Mouse (Mus musculus): ENCODE measurements around the gene Them7. TPM values are rescaled to one million over a fixed set of nuclear protein-coding genes. Genes with fewer than 3 reads are reported as not detected.

Them7 gene
- polyA plus RNA-seq, 1 experiment from 2014 or later: not detected

GRCm38 (mm10) chr2:105336314-105337027 lies 112.4 kb downstream of the Them7 start:
- no peak overlapping the region for H3K9ac ChIP-seq (ENCODE audit: low read length)
- no peak for ATAC-seq

DNA sequence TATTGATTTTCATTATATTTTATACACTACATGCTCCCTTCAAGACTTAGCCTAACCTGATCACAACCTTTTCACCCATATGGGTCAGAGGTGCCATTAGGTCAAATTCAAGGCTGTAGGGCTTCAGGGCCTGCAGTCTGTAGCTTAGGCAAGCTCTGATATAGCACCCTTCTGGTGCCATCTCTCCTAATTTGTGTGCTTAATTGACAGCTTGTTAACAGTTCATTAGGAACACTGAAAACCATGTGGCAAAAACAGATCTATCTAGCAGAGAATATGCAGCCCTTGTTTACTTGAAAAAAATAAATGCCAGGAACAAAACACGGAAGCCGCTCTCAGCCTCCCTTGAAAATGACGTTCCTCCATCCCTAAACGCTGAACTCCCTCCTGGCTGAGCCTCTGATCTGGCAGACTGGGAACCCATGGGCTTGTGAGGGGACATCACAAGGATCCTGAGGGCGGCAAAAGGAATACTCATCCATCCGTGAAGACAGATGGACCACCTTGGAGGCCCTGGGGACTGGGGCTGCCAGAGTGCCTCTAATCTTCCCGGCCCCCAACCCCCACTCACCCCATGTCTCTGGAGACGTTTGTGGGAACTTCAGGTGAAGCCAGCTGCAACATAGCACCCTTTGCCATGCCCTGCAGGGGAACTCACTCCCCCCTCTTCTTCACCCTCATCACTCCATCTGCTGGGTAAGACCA lies 113.2 kb downstream of the Them7 start:
- no peaks in the 10 kb centered on the region for H3K9me3 ChIP-seq (replicated peaks; ENCODE audit: control insufficient read depth, low read length)
- peak; percentile 79 for DNase-seq (ENCODE audit: low spot score)
- H3K27ac ChIP-seq (ENCODE audit: low read depth, low read length): no peak overlapping the region
- H3K27me3 ChIP-seq (replicated peaks; ENCODE audit: control insufficient read depth, insufficient read depth, low read length): no peaks in the 10 kb centered on the region
- WGBS: 25% methylated on average over 8 of the region's 8 CpGs
- no peak overlapping the region for H3K4me2 ChIP-seq (ENCODE audit: low read length)
- peak; percentile 49 for ATAC-seq
- no peak overlapping the region for H3K9ac ChIP-seq (ENCODE audit: low read length)
- H3K4me3 ChIP-seq (ENCODE audit: low read depth, low read length): no peak overlapping the region
- peaks cover 10% of the 10 kb centered on the region for H3K4me1 ChIP-seq (ENCODE audit: control insufficient read depth, insufficient read depth, low read length)
- no peaks in the 10 kb centered on the region for H3K36me3 ChIP-seq (ENCODE audit: control insufficient read depth, insufficient read depth, low read length)

More at GRCm38 (mm10) chr2:105336314-105337027, 112.4 kb downstream of the Them7 start:
- 23% methylated on average over 12 of the region's 12 CpGs for WGBS
- H3K27ac ChIP-seq (ENCODE audit: low read depth, low read length): no peak overlapping the region
- no peaks in the 10 kb centered on the region for H3K9me3 ChIP-seq (replicated peaks; ENCODE audit: control insufficient read depth, low read length)
- peaks cover 10% of the 10 kb centered on the region for H3K4me1 ChIP-seq (ENCODE audit: control insufficient read depth, insufficient read depth, low read length)
- no peak overlapping the region for H3K4me3 ChIP-seq (ENCODE audit: low read depth, low read length)
- DNase-seq (ENCODE audit: low spot score): peak; percentile 20
- H3K27me3 ChIP-seq (replicated peaks; ENCODE audit: control insufficient read depth, insufficient read depth, low read length): 0 out of 2 replicates have a peak, but pooled peaks cover 4% of the 10 kb centered on the region
- H3K4me2 ChIP-seq (ENCODE audit: low read length): no peak overlapping the region
- no peaks in the 10 kb centered on the region for H3K36me3 ChIP-seq (ENCODE audit: control insufficient read depth, insufficient read depth, low read length)

- Histone ChIP-seq H3K4me1 (ENCODE audit: control insufficient read depth, insufficient read depth, low read length) (peaks cover 10% of the 10 kb centered on the region), H3K9ac (ENCODE audit: low read length) (no peak overlapping the region), H3K36me3 (ENCODE audit: control insufficient read depth, insufficient read depth, low read length) (no peaks in the 10 kb centered on the region), H3K27me3 (replicated peaks; ENCODE audit: control insufficient read depth, insufficient read depth, low read length) (no peaks in the 10 kb centered on the region), H3K4me3 (ENCODE audit: low read depth, low read length) (no peak overlapping the region), H3K4me2 (ENCODE audit: low read length) (no peak overlapping the region), H3K9me3 (replicated peaks; ENCODE audit: control insufficient read depth, low read length) (no peaks in the 10 kb centered on the region), H3K27ac (ENCODE audit: low read depth, low read length) (no peak overlapping the region)
- no peak for ATAC-seq
- 56% methylated on average over 3 of the region's 3 CpGs for WGBS
- peak; percentile 30 for DNase-seq (ENCODE audit: low spot score)
Observed at GRCm38 (mm10) chr2:105339993-105340392, 115.9 kb downstream of the Them7 start.

DNA sequence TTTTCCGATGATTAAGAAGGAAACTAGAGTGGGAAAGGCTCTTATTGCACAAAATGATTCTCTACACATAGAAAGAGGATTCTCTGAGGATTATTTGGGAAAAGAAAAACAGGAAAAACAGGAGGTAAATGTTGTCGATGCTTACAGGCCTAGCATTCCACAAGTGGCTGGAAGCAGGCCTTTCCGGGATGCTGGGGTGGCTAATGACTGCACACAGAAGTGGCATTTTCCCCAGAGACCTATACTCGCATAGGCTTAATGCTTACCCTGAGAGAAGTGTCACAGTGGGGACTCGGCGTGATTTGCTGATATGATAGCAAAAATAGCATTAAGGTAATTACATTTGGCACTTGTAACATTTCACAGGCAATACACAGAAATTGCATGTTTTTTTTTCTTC lies 124.8 kb downstream of the Them7 start:
- no peak overlapping the region for H3K27ac ChIP-seq (ENCODE audit: low read depth, low read length)
- no peak overlapping the region for H3K4me2 ChIP-seq (ENCODE audit: low read length)
- no peaks in the 10 kb centered on the region for H3K27me3 ChIP-seq (replicated peaks; ENCODE audit: control insufficient read depth, insufficient read depth, low read length)
- no peaks in the 10 kb centered on the region for H3K9me3 ChIP-seq (replicated peaks; ENCODE audit: control insufficient read depth, low read length)
- H3K4me1 ChIP-seq (ENCODE audit: control insufficient read depth, insufficient read depth, low read length): peaks cover 4% of the 10 kb centered on the region; the same call in 1 of the 2 replicates
- no peaks in the 10 kb centered on the region for H3K36me3 ChIP-seq (ENCODE audit: control insufficient read depth, insufficient read depth, low read length)
- DNase-seq (ENCODE audit: low spot score): peak; percentile 31
- 33% methylated on average over 6 of the region's 6 CpGs for WGBS
- no peak for ATAC-seq
- H3K9ac ChIP-seq (ENCODE audit: low read length): no peak overlapping the region
- H3K4me3 ChIP-seq (ENCODE audit: low read depth, low read length): no peak overlapping the region

DNA sequence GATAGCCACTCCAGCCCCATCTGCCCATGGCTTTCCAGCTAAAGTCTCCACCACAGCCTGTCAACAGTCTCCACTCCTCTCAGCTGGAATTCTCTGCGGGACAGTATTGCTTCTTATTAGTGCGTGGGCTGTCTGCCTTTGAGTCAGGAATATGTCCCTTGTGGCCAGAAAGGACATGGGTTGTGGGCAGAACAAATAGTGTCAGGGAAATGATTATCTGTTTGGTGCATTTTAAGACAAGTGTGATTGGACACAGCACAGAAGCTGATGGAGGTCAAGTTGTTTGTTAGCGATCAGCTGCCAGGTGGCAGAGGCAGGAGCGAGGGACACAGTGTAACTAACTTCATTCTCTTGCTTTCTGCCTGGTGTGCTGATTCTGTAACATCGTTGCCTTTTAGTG lies 132.7 kb downstream of the Them7 start:
- Histone ChIP-seq H3K36me3 (ENCODE audit: control insufficient read depth, insufficient read depth, low read length) (no peaks in the 10 kb centered on the region), H3K27me3 (replicated peaks; ENCODE audit: control insufficient read depth, insufficient read depth, low read length) (no peaks in the 10 kb centered on the region), H3K4me2 (ENCODE audit: low read length) (no peak overlapping the region), H3K27ac (ENCODE audit: low read depth, low read length) (no peak overlapping the region), H3K9me3 (replicated peaks; ENCODE audit: control insufficient read depth, low read length) (no peaks in the 10 kb centered on the region), H3K9ac (ENCODE audit: low read length) (no peak overlapping the region), H3K4me1 (ENCODE audit: control insufficient read depth, insufficient read depth, low read length) (no peaks in the 10 kb centered on the region), H3K4me3 (ENCODE audit: low read depth, low read length) (no peak overlapping the region)
- no peak for ATAC-seq
- no peak for DNase-seq (ENCODE audit: low spot score)
- WGBS: 82% methylated on average over 5 of the region's 5 CpGs

GRCm38 (mm10) chr2:105358040-105358439 lies 133.9 kb downstream of the Them7 start:
- Histone ChIP-seq H3K9ac (ENCODE audit: low read length) (no peak overlapping the region), H3K27me3 (replicated peaks; ENCODE audit: control insufficient read depth, insufficient read depth, low read length) (no peaks in the 10 kb centered on the region), H3K4me2 (ENCODE audit: low read length) (no peak overlapping the region), H3K4me1 (ENCODE audit: control insufficient read depth, insufficient read depth, low read length) (no peaks in the 10 kb centered on the region), H3K9me3 (replicated peaks; ENCODE audit: control insufficient read depth, low read length) (no peaks in the 10 kb centered on the region), H3K4me3 (ENCODE audit: low read depth, low read length) (no peak overlapping the region), H3K27ac (ENCODE audit: low read depth, low read length) (no peak overlapping the region), H3K36me3 (ENCODE audit: control insufficient read depth, insufficient read depth, low read length) (no peaks in the 10 kb centered on the region)
- DNase-seq (ENCODE audit: low spot score): no peak
- ATAC-seq: no peak
- 81% methylated on average over 3 of the region's 3 CpGs for WGBS

GRCm38 (mm10) chr2:105367623-105368022 lies 143.5 kb downstream of the Them7 start:
- DNase-seq (ENCODE audit: low spot score): no peak
- H3K4me3 ChIP-seq (ENCODE audit: low read depth, low read length): no peak overlapping the region
- 0 out of 2 replicates have a peak, but pooled peaks cover 4% of the 10 kb centered on the region for H3K4me1 ChIP-seq (ENCODE audit: control insufficient read depth, insufficient read depth, low read length)
- H3K27me3 ChIP-seq (replicated peaks; ENCODE audit: control insufficient read depth, insufficient read depth, low read length): no peaks in the 10 kb centered on the region
- no peak overlapping the region for H3K4me2 ChIP-seq (ENCODE audit: low read length)
- no peaks in the 10 kb centered on the region for H3K36me3 ChIP-seq (ENCODE audit: control insufficient read depth, insufficient read depth, low read length)
- no peaks in the 10 kb centered on the region for H3K9me3 ChIP-seq (replicated peaks; ENCODE audit: control insufficient read depth, low read length)
- WGBS: 52% methylated on average over 4 of the region's 4 CpGs
- ATAC-seq: no peak
- no peak overlapping the region for H3K9ac ChIP-seq (ENCODE audit: low read length)
- no peak overlapping the region for H3K27ac ChIP-seq (ENCODE audit: low read depth, low read length)

DNA sequence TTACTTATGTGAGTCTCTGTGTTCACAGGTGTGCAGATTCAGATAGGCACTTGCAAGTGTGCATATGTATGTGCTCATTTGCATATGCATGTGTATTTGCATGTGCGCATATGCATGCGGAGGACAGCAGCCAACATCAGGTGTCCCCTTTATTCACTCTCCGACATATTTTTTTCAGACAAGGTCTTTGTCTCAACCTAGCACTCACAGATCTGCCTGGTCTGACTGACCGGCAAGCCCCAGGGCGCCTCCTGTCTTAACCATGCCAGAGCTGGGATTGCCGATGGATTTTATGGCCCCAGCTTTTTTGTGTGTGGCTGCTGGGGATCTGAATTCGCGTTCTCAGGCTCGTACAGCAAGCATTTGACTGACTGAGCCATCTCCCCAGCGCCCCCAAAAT lies 146.1 kb downstream of the Them7 start:
- 9% methylated on average over 10 of the region's 10 CpGs for WGBS
- peak; percentile 48 for ATAC-seq

DNA sequence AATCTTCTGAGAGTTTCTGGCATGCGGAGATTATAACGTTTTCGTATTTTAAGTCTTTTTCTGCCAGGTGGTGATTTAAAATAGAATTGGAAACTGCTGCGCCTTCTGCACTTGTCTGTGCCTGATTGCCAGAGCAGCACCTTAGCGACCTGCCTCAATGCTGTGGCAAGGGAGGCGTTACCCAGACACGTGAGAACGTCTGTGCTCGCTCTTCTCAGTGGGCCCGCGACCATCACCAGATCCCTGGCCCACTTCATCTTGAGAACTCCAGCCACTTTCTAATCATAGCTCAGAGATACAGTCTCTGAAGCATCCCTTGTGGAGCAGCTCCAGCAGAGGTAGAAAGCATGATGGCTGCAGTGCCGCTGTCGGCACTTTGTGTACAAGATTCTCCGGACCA lies 146.6 kb downstream of the Them7 start:
- Histone ChIP-seq H3K4me2 (ENCODE audit: low read length) (peak overlapping the region; percentile 27), H3K9ac (ENCODE audit: low read length) (peak overlapping the region; percentile 36; the same call in 1 of the 2 replicates), H3K36me3 (ENCODE audit: control insufficient read depth, insufficient read depth, low read length) (no peaks in the 10 kb centered on the region), H3K4me1 (ENCODE audit: control insufficient read depth, insufficient read depth, low read length) (0 out of 2 replicates have a peak, but pooled peaks cover 4% of the 10 kb centered on the region), H3K9me3 (replicated peaks; ENCODE audit: control insufficient read depth, low read length) (no peaks in the 10 kb centered on the region), H3K27ac (ENCODE audit: low read depth, low read length) (no peak overlapping the region), H3K4me3 (ENCODE audit: low read depth, low read length) (peak overlapping the region; percentile 0; the same call in 1 of the 2 replicates), H3K27me3 (replicated peaks; ENCODE audit: control insufficient read depth, insufficient read depth, low read length) (no peaks in the 10 kb centered on the region)
- DNase-seq (ENCODE audit: low spot score) (peak; percentile 14), ATAC-seq (peak; percentile 37; the same call in 1 of the 2 replicates)
- 27% methylated on average over 14 of the region's 14 CpGs for WGBS

More for the DNA sequence above, 146.1 kb downstream of the Them7 start:
- no peak overlapping the region for H3K27ac ChIP-seq (ENCODE audit: low read depth, low read length)
- peak overlapping the region; percentile 27 for H3K4me2 ChIP-seq (ENCODE audit: low read length)
- 0 out of 2 replicates have a peak, but pooled peaks cover 4% of the 10 kb centered on the region for H3K4me1 ChIP-seq (ENCODE audit: control insufficient read depth, insufficient read depth, low read length)
- peak; percentile 22 for DNase-seq (ENCODE audit: low spot score)
- H3K4me3 ChIP-seq (ENCODE audit: low read depth, low read length): peak overlapping the region; percentile 0; the same call in 1 of the 2 replicates
- peak overlapping the region; percentile 36; the same call in 1 of the 2 replicates for H3K9ac ChIP-seq (ENCODE audit: low read length)
- no peaks in the 10 kb centered on the region for H3K27me3 ChIP-seq (replicated peaks; ENCODE audit: control insufficient read depth, insufficient read depth, low read length)
- no peaks in the 10 kb centered on the region for H3K36me3 ChIP-seq (ENCODE audit: control insufficient read depth, insufficient read depth, low read length)
- H3K9me3 ChIP-seq (replicated peaks; ENCODE audit: control insufficient read depth, low read length): no peaks in the 10 kb centered on the region

All from forebrain, embryonic 14.5 days (tissue).